Mouse (Mus musculus) lung, adult 10 weeks (tissue): ENCODE measurements around the gene Uck1. TPM values are rescaled to one million over a fixed set of nuclear protein-coding genes. Genes with fewer than 3 reads are reported as not detected.

ENCODE experiments used
- polyA plus RNA-seq: library from polyadenylated mRNA; stranded (reverse); fragments of 350-450 nt; fragmentation: Illumina TruSeq; extraction: RNeasy Lipid Tissue Mini Kit (QIAGEN cat#74804); gene quantifications from one replicate; pipeline ENCODE4 v1.2.3, GENCODE M21; 2014; ENCODE audit warnings: low read depth, low replicate concordance; ENCODE audit not compliant: insufficient read depth

Uck1 gene
- 37.9 TPM for polyA plus RNA-seq

GRCm38 (mm10) chr2:32259657-32260417 is at the start of gene Uck1:
TSS of gene Uck1 (minus strand) at chr2:32260159.

GRCm38 (mm10) chr2:32287923-32288367 is 28.0 kb upstream of the Uck1 start, which contains the start of gene Swi5:
TSS of gene Swi5 (minus strand) at chr2:32288075.

GRCm38 (mm10) chr2:32287334-32287840 is 27.4 kb upstream of the Uck1 start, which contains the start of gene Golga2:
TSS of gene Golga2 (plus strand) at chr2:32287384.

GRCm38 (mm10) chr2:32235886-32236759 is 23.8 kb downstream of the Uck1 start, which contains the start of gene Pomt1:
TSS of gene Pomt1 (plus strand) at chr2:32236590.

Other genes starting within 250 kb of the Uck1 start
- 4.3 TPM for gene Fam78a, start 175.3 kb downstream of the Uck1 start, polyA plus RNA-seq
- gene Plpp7, start 164.6 kb downstream of the Uck1 start, polyA plus RNA-seq: 2.3 TPM
- 20.5 TPM for gene Prrc2b, start 109.1 kb downstream of the Uck1 start, polyA plus RNA-seq
- gene Pomt1, start 23.6 kb downstream of the Uck1 start, polyA plus RNA-seq: 5.7 TPM
- gene Golga2, start 27.2 kb upstream of the Uck1 start, polyA plus RNA-seq: 22.7 TPM
- gene Swi5, start 27.9 kb upstream of the Uck1 start, polyA plus RNA-seq: 323 TPM
- 21.7 TPM for gene Ciz1, start 92.2 kb upstream of the Uck1 start, polyA plus RNA-seq
- gene Dnm1, start 93.2 kb upstream of the Uck1 start, polyA plus RNA-seq: 7.7 TPM
- gene 1110008P14Rik, start 121.8 kb upstream of the Uck1 start, polyA plus RNA-seq: 71.0 TPM
- gene Lcn2, start 128.1 kb upstream of the Uck1 start, polyA plus RNA-seq: 253 TPM
- 17.7 TPM for gene Ptges2, start 135.7 kb upstream of the Uck1 start, polyA plus RNA-seq
- 1.9 TPM for gene Naif1, start 190.3 kb upstream of the Uck1 start, polyA plus RNA-seq
- gene Slc25a25, start 191.3 kb upstream of the Uck1 start, polyA plus RNA-seq: 16.3 TPM